Mouse (Mus musculus): ENCODE results near the gene Zfp11. TPM values are rescaled to one million over a fixed set of nuclear protein-coding genes. Genes with fewer than 3 reads are reported as not detected.
"Not testable (repeated sequence)": the region's sequence is repeated elsewhere in the genome, so short reads cannot be mapped to it uniquely, and the experiment has no call there.

Zfp11 gene
- polyA plus RNA-seq, 1 experiment: 2.1 TPM

DNA sequence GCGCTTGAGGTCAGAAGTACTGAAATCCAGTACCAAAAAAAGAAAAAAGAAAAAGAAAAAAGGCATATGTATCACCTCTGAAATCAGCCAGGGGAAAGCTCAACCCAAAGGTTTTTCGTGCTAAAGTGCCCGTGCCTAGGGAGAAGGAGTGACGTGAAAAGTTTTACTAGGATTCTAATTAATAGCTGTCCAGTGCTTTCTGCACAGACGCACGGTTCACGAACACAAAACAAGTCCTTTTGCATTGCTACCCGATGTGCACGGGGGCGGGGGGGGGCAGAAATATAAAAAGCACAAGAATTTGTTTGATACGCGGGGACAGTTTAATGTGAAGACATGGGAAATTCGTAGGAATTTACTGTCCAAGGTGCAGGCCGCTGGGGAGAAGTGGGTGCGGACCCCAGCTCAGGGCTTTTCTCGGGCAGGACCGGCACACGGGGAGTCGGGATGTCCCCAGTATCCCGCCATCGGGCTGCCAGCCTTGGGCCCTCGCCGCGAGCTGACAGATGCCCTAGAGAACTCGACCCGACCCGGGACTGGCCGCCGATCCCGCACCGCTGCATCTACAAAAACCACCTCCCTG lies 355 bp downstream of the Zfp11 start:
- Histone ChIP-seq H3K4me3 (replicated peaks; ENCODE audit: extremely low read depth, low read depth, low read length) (peak overlapping the region; percentile 96), H3K4me1 (ENCODE audit: control insufficient read depth, insufficient read depth, low read length) (0 out of 2 replicates have a peak, but pooled peaks cover 3% of the 10 kb centered on the region)
- TF ChIP-seq POLR2A (IDR thresholded peaks at IDR 0.05; ENCODE audit: borderline replicate concordance, extremely low read depth, low read depth, low read length) (no peak), CTCF (IDR thresholded peaks at IDR 0.05; ENCODE audit: insufficient read depth, low read length) (no peak)
- DNase-seq: no peak
- WGBS: under 1% methylated on average over 31 of the region's 31 CpGs

DNA sequence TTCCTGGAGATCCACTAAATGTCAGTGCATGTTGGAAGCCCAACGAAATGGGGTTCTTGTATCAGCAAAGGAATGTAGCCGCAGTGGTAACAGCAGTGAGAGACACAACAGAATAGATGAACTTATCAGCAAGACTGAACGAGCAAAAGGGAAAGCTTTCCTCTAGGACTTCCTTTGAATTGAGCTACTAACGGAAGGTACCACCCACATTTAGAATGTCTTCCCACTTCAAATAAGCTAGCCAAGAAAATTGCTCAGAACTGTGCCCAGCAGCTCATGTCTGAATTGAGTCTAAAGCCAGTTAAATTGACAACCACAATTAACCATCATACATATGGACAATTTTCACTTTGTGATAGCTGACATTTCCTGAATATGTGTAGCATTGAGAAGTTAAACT lies 2.0 kb downstream of the Zfp11 start:
- Histone ChIP-seq H3K4me3 (replicated peaks; ENCODE audit: extremely low read depth, low read depth, low read length) (no peak overlapping the region), H3K4me1 (ENCODE audit: control insufficient read depth, insufficient read depth, low read length) (0 out of 2 replicates have a peak, but pooled peaks cover 3% of the 10 kb centered on the region)
- TF ChIP-seq POLR2A (IDR thresholded peaks at IDR 0.05; ENCODE audit: borderline replicate concordance, extremely low read depth, low read depth, low read length): no peak
- no peak for TF ChIP-seq CTCF (IDR thresholded peaks at IDR 0.05; ENCODE audit: insufficient read depth, low read length)
- 73% methylated on average over 4 of the region's 4 CpGs for WGBS
- no peak for DNase-seq

DNA sequence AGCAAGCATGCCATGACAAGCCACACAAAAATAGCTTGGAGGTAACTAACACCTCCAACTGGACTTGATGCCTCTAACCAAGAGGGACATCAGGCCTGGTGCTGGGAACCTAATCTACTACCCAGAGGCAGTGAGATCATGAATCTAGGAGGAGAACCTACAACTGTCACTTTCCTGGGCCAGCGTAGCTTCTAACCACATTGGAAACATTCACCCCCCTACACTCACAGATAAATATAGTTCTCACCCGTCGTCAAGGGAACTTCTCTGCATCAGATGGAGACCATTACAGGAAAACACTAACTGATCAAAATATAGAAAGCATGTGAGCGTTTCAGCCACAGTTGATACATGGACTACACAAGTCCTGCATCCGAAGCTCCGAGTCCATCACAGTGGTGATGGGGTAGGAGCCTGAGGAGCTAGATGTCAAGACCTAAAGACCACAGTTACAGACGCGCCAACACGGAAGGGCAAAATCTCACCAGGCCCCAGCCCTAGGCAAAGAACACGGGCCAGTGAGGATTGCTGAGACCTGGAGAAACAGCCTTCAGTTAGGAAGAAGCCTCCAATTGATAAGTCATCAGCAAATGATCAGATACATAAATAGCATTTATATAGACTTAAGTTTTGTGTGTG lies 3.5 kb downstream of the Zfp11 start:
- TF ChIP-seq POLR2A (IDR thresholded peaks at IDR 0.05; ENCODE audit: borderline replicate concordance, extremely low read depth, low read depth, low read length) (no peak), CTCF (IDR thresholded peaks at IDR 0.05; ENCODE audit: insufficient read depth, low read length) (no peak)
- 90% methylated on average over 10 of the region's 10 CpGs for WGBS
- H3K4me3 ChIP-seq (replicated peaks; ENCODE audit: extremely low read depth, low read depth, low read length): no peak overlapping the region
- no peak for DNase-seq
- 0 out of 2 replicates have a peak, but pooled peaks cover 3% of the 10 kb centered on the region for H3K4me1 ChIP-seq (ENCODE audit: control insufficient read depth, insufficient read depth, low read length)

DNA sequence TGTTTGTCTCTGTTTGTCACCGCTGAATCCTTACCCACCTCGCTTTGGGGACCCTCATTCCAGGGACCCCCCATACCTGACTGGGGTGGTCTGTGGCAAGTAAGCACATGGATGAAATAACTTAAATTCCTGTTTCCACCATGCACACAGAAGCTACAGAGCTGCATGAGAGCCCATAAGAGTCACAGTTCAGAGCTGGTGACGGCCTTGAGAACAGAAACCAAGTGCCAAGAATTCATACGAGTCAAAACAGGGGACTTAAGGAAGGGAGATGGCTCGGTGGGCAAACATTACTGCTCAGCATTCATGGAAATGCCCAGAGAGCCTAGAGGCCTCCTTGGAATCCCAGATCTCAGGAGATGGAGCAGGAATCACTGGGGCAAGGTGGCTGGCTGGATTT lies 5.8 kb downstream of the Zfp11 start:
- H3K4me3 ChIP-seq (replicated peaks; ENCODE audit: extremely low read depth, low read depth, low read length): no peak overlapping the region
- no peaks in the 10 kb centered on the region for H3K4me1 ChIP-seq (ENCODE audit: control insufficient read depth, insufficient read depth, low read length)
- 78% methylated on average over 5 of the region's 5 CpGs for WGBS
- TF ChIP-seq CTCF (IDR thresholded peaks at IDR 0.05; ENCODE audit: insufficient read depth, low read length) (no peak), POLR2A (IDR thresholded peaks at IDR 0.05; ENCODE audit: borderline replicate concordance, extremely low read depth, low read depth, low read length) (no peak)
- no peak for DNase-seq

DNA sequence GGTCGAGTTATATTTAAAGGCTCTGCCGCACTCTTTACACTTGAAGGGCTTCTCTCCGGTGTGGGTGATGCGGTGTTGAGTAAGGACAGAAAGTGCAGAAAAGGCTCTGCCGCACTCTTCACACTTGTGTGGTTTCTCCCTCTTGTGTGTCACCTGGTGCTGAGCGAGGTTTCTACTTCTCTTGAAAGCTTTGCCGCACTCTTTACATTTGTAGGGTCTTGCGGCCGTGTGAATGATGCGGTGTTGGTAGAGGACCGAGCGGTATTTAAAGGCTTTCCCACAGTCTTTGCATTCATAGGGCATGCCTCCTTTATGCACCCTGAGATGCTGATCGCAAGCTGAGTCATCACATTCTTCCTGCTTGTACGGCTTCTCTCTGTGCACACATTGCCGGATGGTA lies 12.0 kb downstream of the Zfp11 start:
- WGBS: 91% methylated on average over 15 of the region's 15 CpGs
- TF ChIP-seq CTCF (IDR thresholded peaks at IDR 0.05; ENCODE audit: insufficient read depth, low read length) (no peak), POLR2A (IDR thresholded peaks at IDR 0.05; ENCODE audit: borderline replicate concordance, extremely low read depth, low read depth, low read length) (no peak)

DNA sequence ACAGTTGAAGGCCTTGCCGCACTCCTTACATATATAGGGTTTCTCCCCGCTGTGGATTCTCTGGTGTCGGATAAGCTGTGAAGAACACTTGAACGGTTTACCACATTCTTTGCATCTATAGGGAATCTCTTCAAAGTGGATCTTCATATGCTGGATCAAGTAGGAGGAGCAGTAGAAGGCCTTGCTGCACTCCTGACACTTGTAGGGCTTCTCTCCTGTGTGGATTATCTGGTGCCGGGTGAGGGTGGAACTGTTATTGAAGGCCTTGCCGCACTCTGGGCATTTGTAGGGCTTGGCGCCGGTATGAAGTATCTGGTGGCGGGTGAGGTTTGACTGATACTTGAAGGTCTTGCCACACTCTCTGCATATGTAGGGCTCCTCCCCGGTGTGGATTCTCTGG lies 12.9 kb downstream of the Zfp11 start:
- no peak overlapping the region for H3K4me3 ChIP-seq (replicated peaks; ENCODE audit: extremely low read depth, low read depth, low read length)
- TF ChIP-seq CTCF (IDR thresholded peaks at IDR 0.05; ENCODE audit: insufficient read depth, low read length) (no peak), POLR2A (IDR thresholded peaks at IDR 0.05; ENCODE audit: borderline replicate concordance, extremely low read depth, low read depth, low read length) (no peak)
- no peaks in the 10 kb centered on the region for H3K4me1 ChIP-seq (ENCODE audit: control insufficient read depth, insufficient read depth, low read length)
- WGBS: 97% methylated on average over 10 of the region's 10 CpGs
- DNase-seq: no peak

More for the DNA sequence above, 12.0 kb downstream of the Zfp11 start:
- H3K4me1 ChIP-seq (ENCODE audit: control insufficient read depth, insufficient read depth, low read length): no peaks in the 10 kb centered on the region
- H3K4me3 ChIP-seq (replicated peaks; ENCODE audit: extremely low read depth, low read depth, low read length): no peak overlapping the region
- DNase-seq: no peak

DNA sequence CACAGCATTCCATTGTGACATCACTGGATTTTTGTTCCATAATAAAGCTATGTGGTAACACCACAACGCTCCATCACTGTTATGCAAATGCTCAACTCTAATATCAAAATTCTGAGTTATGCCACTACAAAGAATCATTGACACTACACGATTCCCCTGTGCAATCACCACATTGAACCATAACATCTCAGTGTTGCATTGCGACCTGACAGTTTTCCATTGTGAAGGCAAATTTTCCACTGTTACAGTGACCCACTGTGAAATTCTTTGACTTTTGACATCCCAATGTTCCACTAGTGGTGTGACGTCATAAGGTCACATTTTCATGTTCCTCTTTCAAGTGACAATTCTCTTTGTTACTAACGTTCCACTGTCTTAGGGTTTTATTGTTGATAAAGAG lies 19.0 kb downstream of the Zfp11 start:
- no peak for TF ChIP-seq POLR2A (IDR thresholded peaks at IDR 0.05; ENCODE audit: borderline replicate concordance, extremely low read depth, low read depth, low read length)
- no peak for TF ChIP-seq CTCF (IDR thresholded peaks at IDR 0.05; ENCODE audit: insufficient read depth, low read length)
- no peak for DNase-seq
- H3K4me3 ChIP-seq (replicated peaks; ENCODE audit: extremely low read depth, low read depth, low read length): no peak overlapping the region
- WGBS: 91% methylated on average over 5 of the region's 5 CpGs
- no peaks in the 10 kb centered on the region for H3K4me1 ChIP-seq (ENCODE audit: control insufficient read depth, insufficient read depth, low read length)

DNA sequence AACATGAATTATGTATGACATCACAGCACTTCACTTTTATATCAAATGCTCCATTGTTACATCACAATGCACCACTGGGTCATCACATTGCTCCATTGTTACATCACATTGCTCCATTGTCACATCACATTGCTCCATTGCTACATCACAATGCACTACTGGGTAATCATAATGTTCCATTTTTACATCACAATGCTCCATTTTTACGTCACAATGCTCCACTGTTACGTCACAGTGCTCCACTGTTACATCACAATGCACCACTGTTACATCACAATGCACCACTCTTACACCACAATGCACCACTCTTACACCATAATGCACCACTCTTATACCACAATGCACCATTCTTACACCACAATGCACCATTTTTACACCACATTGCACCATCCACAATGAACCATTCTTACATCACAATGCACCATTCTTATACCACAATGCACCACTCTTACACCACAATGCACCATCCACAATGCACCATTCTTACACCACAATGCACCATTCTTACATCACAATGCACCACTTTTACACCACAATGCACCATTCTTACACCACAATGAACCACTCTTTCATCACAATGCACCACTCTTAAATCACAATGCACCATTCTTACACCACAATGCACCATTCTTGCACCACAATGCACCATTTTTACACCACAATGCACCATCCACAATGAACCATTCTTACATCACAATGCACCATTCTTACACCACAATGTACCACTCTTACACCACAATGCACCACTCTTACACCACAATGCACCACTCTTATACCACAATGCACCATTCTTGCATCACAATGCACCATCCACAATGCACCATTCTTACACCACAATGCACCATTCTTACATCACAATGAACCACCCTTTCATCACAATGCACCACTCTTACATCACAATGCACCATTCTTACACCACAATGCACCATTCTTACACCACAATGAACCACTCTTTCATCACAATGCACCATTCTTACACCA lies 37.3 kb downstream of the Zfp11 start:
- WGBS: 78% methylated on average over 2 of the region's 2 CpGs
- not testable (repeated sequence) for H3K4me1 ChIP-seq (ENCODE audit: control insufficient read depth, insufficient read depth, low read length); H3K4me3 ChIP-seq (replicated peaks; ENCODE audit: extremely low read depth, low read depth, low read length); DNase-seq

DNA sequence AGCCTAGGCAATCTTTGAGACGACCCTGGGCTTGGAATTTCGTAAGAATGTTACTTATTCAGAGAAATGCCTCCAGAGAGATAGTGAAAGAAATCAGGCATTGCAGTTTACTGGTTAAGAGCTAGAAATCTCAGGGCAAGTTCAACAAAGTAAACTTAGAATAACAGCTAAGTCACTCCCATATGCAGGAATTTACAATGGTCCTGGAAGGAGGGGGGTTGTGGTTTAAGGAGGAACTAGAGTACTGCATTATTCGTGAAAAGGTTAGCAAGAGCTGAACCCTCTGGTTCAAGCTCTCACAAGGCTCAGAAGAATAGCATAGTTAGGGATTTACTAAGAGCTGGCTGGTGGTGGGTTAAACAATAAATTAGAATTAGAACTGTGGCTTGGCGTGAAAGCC lies 43.3 kb downstream of the Zfp11 start:
- not testable (repeated sequence) for DNase-seq; H3K4me3 ChIP-seq (replicated peaks; ENCODE audit: extremely low read depth, low read depth, low read length); H3K4me1 ChIP-seq (ENCODE audit: control insufficient read depth, insufficient read depth, low read length)
- WGBS: 58% methylated on average over 4 of the region's 4 CpGs

Measured in lung, adult 2 months (tissue).